Mouse (Mus musculus) heart, embryonic 15.5 days (tissue): Measurements from ENCODE around the gene Setx. TPM values are rescaled to one million over a fixed set of nuclear protein-coding genes. Genes with fewer than 3 reads are reported as not detected.

ENCODE experiments used
- ATAC-seq: fragments of 200-750 bp; cut with Nextera tagmentation; replicated peaks from 2 replicates; pipeline ENCODE4 v1.8.0; 2017; ENCODE audit warnings: low read depth, moderate TSS enrichment; ENCODE audit not compliant: insufficient number of reproducible peaks, insufficient read depth, low FRiP score
- H3K27ac ChIP-seq: fragments of 300-500 bp; sonication (generic); 2 replicates; pipeline ENCODE4 v1.5.1; 2015; ENCODE audit warnings: mild to moderate bottlenecking, inconsistent platforms
- H3K27me3 ChIP-seq: fragments of 300-500 bp; sonication (generic); 2 replicates; pipeline ENCODE4 v1.6.1; 2015; ENCODE audit warnings: inconsistent platforms
- H3K36me3 ChIP-seq: fragments of 300-500 bp; sonication (generic); 2 replicates; pipeline ENCODE4 v1.6.1; 2015; ENCODE audit warnings: mild to moderate bottlenecking, inconsistent platforms
- H3K4me1 ChIP-seq: fragments of 300-500 bp; sonication (generic); replicated peaks from 2 replicates; pipeline ENCODE4 v1.6.1; 2015; ENCODE audit warnings: inconsistent platforms
- H3K4me2 ChIP-seq: fragments of 300-500 bp; sonication (generic); 2 replicates; pipeline ENCODE4 v1.6.1; 2015; ENCODE audit warnings: inconsistent platforms, mild to moderate bottlenecking, moderate library complexity
- H3K4me3 ChIP-seq: fragments of 300-500 bp; sonication (generic); 2 replicates; pipeline ENCODE4 v1.5.1; 2015; ENCODE audit warnings: mild to moderate bottlenecking, inconsistent platforms
- H3K9ac ChIP-seq: fragments of 300-500 bp; sonication (generic); 2 replicates; pipeline ENCODE4 v1.6.1; 2015; ENCODE audit warnings: mild to moderate bottlenecking, inconsistent platforms
- H3K9me3 ChIP-seq: fragments of 300-500 bp; sonication (generic); replicated peaks from 2 replicates; pipeline ENCODE4 v1.6.1; 2016; ENCODE audit warnings: inconsistent platforms
- WGBS: fragments of 180-500 bp; shearing (Covaris S2); methylation state at CpG from one replicate; pipeline ENCODE4 v1.1.7; 2015; ENCODE audit warnings: mixed read lengths; 5-methylcytosine and 5-hydroxymethylcytosine counted together
- polyA plus RNA-seq: library from polyadenylated mRNA; unstranded; fragments of >200 nt; fragmentation: Nextera tagmentation; extraction: Ambion mirVana; gene quantifications from 2 replicates; pipeline ENCODE4 v1.2.1, GENCODE M21; 2015

Setx gene
- polyA plus RNA-seq, 1 experiment from 2014 or later: 5.9 TPM

- ATAC-seq: no peak
- H3K9ac ChIP-seq: no peak overlapping the region
- WGBS: 90% methylated on average over 5 of the region's 5 CpGs
- H3K4me2 ChIP-seq: no peak overlapping the region
- no peak overlapping the region for H3K4me3 ChIP-seq
- no peaks in the 10 kb centered on the region for H3K27me3 ChIP-seq
- H3K36me3 ChIP-seq: peaks cover 62% of the 10 kb centered on the region
- H3K9me3 ChIP-seq: no peaks in the 10 kb centered on the region
- no peak overlapping the region for H3K27ac ChIP-seq
- no peaks in the 10 kb centered on the region for H3K4me1 ChIP-seq
Measured at GRCm38 (mm10) chr2:29168067-29168466, 44.1 kb downstream of the Setx start.

DNA sequence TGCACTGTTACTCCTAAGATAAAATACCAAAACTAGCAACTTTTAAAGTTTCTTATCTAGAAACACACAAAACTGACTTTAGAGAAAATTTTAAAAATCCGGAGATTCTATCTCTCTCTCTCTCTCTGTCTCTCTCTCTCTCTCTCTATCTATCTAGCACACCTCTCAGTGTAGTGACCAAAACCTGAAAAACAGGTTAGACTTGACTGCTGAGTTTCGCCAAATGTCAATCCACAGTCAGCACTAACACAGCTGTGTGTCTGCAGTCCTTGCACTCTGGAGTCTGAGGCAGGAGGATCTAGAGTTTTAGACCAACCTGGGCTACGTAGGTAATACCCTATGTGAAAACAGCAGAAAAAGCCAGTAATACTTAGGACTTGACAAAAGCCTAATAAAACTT is 50.9 kb downstream of the Setx start:
- H3K36me3 ChIP-seq: peaks cover 68% of the 10 kb centered on the region
- no peaks in the 10 kb centered on the region for H3K9me3 ChIP-seq
- no peak overlapping the region for H3K9ac ChIP-seq
- no peaks in the 10 kb centered on the region for H3K4me1 ChIP-seq
- ATAC-seq: no peak
- no peaks in the 10 kb centered on the region for H3K27me3 ChIP-seq
- 85% methylated on average over 3 of the region's 3 CpGs for WGBS
- H3K27ac ChIP-seq: no peak overlapping the region
- H3K4me2 ChIP-seq: no peak overlapping the region
- no peak overlapping the region for H3K4me3 ChIP-seq

DNA sequence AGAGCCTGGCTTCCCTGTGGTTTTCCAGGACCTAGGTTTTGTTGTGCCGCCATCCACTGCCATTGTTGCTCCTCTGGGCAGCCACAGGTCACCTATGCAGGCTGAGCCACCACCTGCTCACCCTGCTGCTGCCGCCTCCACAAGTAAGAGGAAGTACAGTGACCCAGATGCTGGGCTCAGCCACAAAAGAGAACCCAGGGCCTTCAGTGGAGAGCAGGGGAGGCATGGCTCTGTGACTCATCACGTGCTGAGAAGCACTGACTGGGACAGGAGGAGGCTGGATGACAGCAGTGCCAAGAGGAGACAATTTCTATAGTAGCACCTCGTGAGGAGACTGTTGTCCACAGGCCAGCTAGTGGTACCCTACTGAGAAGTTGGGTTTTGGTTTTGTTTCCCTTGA is 55.8 kb downstream of the Setx start:
- no peak for ATAC-seq
- 76% methylated on average over 4 of the region's 4 CpGs for WGBS
- Histone ChIP-seq H3K36me3 (peaks cover 46% of the 10 kb centered on the region), H3K4me3 (no peak overlapping the region), H3K4me1 (peaks cover 11% of the 10 kb centered on the region; the same call in 1 of the 2 replicates), H3K27ac (no peak overlapping the region), H3K4me2 (no peak overlapping the region), H3K27me3 (no peaks in the 10 kb centered on the region), H3K9me3 (no peaks in the 10 kb centered on the region), H3K9ac (no peak overlapping the region)

DNA sequence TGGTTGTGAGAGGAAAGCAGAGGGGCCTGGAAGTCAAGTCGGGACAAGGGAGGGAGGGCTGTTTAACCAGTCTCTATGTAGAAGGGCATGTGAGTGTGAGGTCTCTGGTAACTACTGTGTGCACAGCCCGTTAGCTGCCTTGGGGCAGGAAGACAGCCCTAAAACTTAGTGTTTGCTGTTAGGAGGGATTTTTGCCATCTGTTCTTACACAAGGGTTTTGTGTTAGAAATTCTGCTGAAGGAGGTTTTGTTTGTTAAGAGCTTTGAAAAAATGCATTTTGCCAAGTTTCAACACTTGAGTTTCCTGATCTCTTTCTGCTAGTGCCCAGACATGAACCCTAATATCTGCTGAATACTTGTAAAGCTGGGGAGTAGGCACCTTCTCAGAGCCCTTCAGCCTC is 57.1 kb downstream of the Setx start:
- no peak overlapping the region for H3K9ac ChIP-seq
- 71% methylated on average over 2 of the region's 2 CpGs for WGBS
- H3K36me3 ChIP-seq: peaks cover 35% of the 10 kb centered on the region
- no peak overlapping the region for H3K4me3 ChIP-seq
- no peak overlapping the region for H3K4me2 ChIP-seq
- no peak overlapping the region for H3K27ac ChIP-seq
- H3K9me3 ChIP-seq: no peaks in the 10 kb centered on the region
- H3K27me3 ChIP-seq: no peaks in the 10 kb centered on the region
- no peak for ATAC-seq
- H3K4me1 ChIP-seq: peaks cover 11% of the 10 kb centered on the region; the same call in 1 of the 2 replicates

- H3K9ac ChIP-seq: no peak overlapping the region
- no peaks in the 10 kb centered on the region for H3K27me3 ChIP-seq
- ATAC-seq: no peak
- H3K9me3 ChIP-seq: no peaks in the 10 kb centered on the region
- H3K4me2 ChIP-seq: no peak overlapping the region
- WGBS: 27% methylated on average over 6 of the region's 6 CpGs
- H3K27ac ChIP-seq: no peak overlapping the region
- H3K4me3 ChIP-seq: no peak overlapping the region
- peaks cover 16% of the 10 kb centered on the region for H3K36me3 ChIP-seq
- peaks cover 11% of the 10 kb centered on the region; the same call in 1 of the 2 replicates for H3K4me1 ChIP-seq
Measured at GRCm38 (mm10) chr2:29183266-29183924, 59.4 kb downstream of the Setx start.

DNA sequence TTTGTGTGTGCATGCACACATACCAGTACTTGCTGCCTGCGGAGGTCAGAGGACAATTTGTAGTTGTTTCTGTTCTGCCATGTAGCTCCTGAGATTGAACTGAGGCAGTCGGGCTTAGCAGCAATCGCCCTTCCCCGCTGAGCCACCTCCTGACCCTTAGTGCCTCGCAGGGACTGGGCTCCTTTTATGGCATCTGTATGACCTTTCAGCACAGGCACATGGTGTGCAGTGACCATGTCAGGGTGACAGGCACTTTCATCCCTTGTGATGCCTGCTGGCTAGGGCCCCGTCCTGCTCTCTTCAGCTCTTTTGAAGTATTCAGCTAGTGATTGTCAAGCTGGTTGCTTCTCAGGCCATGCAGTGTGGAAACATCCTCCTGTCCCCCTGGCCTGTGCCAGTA is 62.2 kb downstream of the Setx start:
- no peak overlapping the region for H3K4me2 ChIP-seq
- H3K27me3 ChIP-seq: no peaks in the 10 kb centered on the region
- no peak for ATAC-seq
- H3K4me3 ChIP-seq: no peak overlapping the region
- H3K9ac ChIP-seq: no peak overlapping the region
- H3K4me1 ChIP-seq: peaks cover 11% of the 10 kb centered on the region; the same call in 1 of the 2 replicates
- 0 out of 2 replicates have a peak, but pooled peaks cover 3% of the 10 kb centered on the region for H3K36me3 ChIP-seq
- no peak overlapping the region for H3K27ac ChIP-seq
- H3K9me3 ChIP-seq: no peaks in the 10 kb centered on the region
- WGBS: 63% methylated on average over 6 of the region's 6 CpGs

DNA sequence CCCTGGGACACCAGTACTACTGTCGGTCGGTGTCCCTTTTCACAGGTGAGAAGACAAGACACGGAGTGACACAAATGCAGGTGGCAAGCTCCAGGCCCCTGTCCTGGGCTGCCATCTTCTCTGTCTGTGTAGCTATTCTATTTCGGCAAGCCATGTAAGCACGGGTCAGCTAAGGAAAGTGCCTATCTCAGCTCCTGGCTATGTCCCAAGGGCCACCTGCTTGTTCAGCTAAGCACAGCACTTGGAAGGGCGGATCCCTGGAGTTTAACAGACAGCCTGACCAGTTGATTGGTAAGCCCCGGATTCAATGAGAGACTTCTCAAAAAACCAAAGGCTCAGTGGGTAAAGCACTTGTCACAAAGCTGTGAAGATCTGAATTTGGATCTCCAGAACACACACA is 66.4 kb downstream of the Setx start:
- Histone ChIP-seq H3K4me2 (no peak overlapping the region), H3K4me3 (no peak overlapping the region), H3K9ac (no peak overlapping the region), H3K27me3 (peaks cover 16% of the 10 kb centered on the region), H3K27ac (no peak overlapping the region), H3K36me3 (no peaks in the 10 kb centered on the region), H3K4me1 (peaks cover 13% of the 10 kb centered on the region), H3K9me3 (no peaks in the 10 kb centered on the region)
- no peak for ATAC-seq
- WGBS: 71% methylated on average over 7 of the region's 7 CpGs

- H3K27me3 ChIP-seq: peaks cover 27% of the 10 kb centered on the region
- no peaks in the 10 kb centered on the region for H3K36me3 ChIP-seq
- no peak for ATAC-seq
- no peak overlapping the region for H3K9ac ChIP-seq
- WGBS: 58% methylated on average over 10 of the region's 10 CpGs
- H3K4me3 ChIP-seq: no peak overlapping the region
- no peak overlapping the region for H3K27ac ChIP-seq
- no peaks in the 10 kb centered on the region for H3K9me3 ChIP-seq
- peaks cover 15% of the 10 kb centered on the region for H3K4me1 ChIP-seq
- no peak overlapping the region for H3K4me2 ChIP-seq
Measured at GRCm38 (mm10) chr2:29191216-29192215, 67.5 kb downstream of the Setx start.

- H3K27me3 ChIP-seq: peaks cover 36% of the 10 kb centered on the region
- no peaks in the 10 kb centered on the region for H3K36me3 ChIP-seq
- ATAC-seq: no peak
- peaks cover 15% of the 10 kb centered on the region for H3K4me1 ChIP-seq
- H3K4me3 ChIP-seq: no peak overlapping the region
- WGBS: 81% methylated on average over 8 of the region's 8 CpGs
- H3K27ac ChIP-seq: no peak overlapping the region
- no peak overlapping the region for H3K9ac ChIP-seq
- no peak overlapping the region for H3K4me2 ChIP-seq
- no peaks in the 10 kb centered on the region for H3K9me3 ChIP-seq
Measured at GRCm38 (mm10) chr2:29192629-29193278, 68.8 kb downstream of the Setx start.

GRCm38 (mm10) chr2:29193819-29194546 is 70.0 kb downstream of the Setx start:
- Histone ChIP-seq H3K4me3 (peak overlapping the region; percentile 51), H3K36me3 (no peaks in the 10 kb centered on the region), H3K4me2 (peak overlapping the region; percentile 95), H3K9me3 (no peaks in the 10 kb centered on the region), H3K9ac (no peak overlapping the region), H3K4me1 (peaks cover 15% of the 10 kb centered on the region), H3K27me3 (peaks cover 47% of the 10 kb centered on the region), H3K27ac (no peak overlapping the region)
- 18% methylated on average over 16 of the region's 16 CpGs for WGBS
- no peak for ATAC-seq
